Mouse (Mus musculus) retina, adult 2 months (tissue): ENCODE measurements at regions not wholly inside any gene's neighbourhood (a gene's known extent, or its start where the extent isn't known, plus 50 kb on each side); places are given as distances from the start of the nearest gene placed in this dataset.

Source experiments
- DNase-seq: peaks from one replicate; pipeline ENCODE4 v3.0.0-alpha.2; 2012; ENCODE audit warnings: low read depth, low spot score

DNA sequence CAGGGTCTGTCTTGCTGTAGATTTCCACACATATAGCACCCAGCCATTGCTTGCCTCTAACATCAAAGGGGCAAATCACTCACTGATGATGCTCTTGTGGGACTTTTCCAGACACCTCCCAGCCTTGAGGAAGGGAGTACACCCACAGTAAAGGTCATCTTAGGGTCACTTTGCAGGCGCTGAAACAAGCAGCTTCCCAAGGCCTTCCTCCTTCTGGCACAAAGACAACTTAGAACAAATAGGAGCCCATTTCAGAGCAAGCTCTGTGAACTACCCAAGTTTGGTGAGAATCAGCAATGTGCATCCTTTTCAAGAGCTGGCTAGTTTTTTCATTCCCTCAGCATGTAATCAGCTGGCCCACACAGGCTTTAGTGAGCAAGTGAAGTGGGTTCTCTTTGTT lies 352.2 kb upstream of the Ubash3b start:
- no peak for DNase-seq

DNA sequence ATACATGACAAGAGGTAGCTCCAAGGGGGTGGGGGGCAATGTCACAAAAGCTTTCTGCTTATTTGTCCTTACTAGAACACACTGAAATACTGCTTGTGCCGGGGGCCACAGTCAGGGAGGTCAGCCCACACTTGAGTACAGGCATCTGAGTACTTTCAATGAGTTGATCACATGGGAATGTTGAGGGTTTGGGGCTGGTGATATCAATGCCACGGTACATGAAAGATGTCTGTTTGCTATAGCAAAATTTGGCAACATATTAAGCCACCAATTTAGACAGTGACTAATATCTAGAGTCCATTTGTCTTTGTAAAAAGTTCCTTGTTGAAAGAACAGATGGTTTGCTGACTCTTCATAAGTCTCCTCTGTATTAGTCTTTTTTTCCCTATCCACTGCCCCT lies 348.1 kb upstream of the Ubash3b start:
- DNase-seq, result no peak

DNA sequence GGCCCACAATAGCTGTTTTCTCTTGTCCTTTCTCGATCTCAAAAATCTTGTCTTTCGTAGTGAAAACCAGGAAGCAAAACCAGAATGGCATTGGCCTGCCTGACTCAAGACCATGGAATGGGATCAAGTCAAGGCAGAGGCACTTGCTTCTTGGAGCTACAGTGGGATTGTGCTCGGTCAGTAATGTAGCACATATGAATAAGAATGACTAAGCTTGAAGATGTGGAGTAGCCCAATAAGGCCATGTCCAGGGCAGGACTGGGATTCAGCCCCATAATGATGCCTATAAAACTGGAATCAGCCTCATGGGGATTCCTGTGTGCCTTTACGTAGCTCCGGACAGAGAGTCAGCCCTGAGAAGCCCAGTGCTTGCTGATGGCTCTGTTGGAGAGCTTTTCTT lies 347.2 kb upstream of the Ubash3b start:
- no peak for DNase-seq

DNA sequence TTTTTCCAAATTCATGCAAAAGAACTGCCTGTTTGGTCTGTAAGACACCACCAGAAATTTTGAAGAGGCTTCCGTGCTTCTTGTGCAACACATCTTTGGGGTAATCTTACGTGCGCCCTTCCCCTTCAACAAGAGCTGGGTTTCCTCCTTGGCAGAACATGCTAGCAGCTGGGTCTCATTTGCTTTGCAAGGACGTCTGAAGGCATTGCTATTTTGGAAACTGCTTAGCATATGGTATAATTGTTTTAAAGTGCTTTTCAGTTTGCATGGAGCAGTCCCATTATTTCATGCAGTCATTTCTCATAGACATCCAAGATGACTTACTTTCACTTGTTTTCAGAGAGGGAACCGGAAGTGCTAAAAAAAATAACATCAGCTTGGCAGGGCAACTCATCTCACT lies 336.8 kb upstream of the Ubash3b start:
- DNase-seq, result no peak

DNA sequence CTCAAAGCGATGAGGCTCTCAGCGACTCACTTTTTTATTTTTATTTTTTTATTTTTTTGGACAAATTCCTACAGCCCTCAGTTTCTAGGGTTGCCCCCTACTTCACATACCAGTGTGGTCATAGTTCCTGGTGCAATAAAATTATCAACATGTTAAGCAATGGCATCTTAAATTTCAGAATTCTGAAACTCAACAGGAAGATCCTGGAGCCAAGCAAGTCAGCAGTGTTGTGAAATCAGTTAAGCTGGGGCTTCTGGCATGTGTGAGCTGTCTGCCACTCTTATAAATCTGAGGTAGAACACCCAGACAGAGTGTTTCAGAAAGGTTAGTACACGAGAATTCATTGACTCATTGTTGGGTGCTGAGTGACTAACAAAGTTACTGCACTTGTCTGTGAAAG lies 328.6 kb upstream of the Ubash3b start:
- no peak for DNase-seq

DNA sequence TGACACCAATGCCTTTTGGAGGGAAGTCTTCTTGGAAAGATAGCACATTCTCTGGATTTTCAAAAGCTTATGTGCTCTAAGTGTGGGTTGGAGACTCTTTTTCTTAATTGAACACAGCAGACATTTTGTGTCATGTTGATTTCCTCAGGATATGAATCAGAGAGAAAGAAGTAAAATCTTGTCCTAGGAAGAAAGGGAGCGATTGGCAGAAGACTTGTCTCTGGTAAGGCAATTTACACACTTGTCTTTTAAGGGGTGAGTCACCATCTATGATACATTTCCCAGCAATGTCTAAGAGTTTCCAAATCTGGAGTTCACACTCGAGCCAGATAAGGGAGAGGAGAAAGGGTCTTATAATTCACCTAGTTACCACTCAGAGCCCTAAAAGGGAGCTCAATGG lies 326.5 kb upstream of the Ubash3b start:
- DNase-seq, result no peak

DNA sequence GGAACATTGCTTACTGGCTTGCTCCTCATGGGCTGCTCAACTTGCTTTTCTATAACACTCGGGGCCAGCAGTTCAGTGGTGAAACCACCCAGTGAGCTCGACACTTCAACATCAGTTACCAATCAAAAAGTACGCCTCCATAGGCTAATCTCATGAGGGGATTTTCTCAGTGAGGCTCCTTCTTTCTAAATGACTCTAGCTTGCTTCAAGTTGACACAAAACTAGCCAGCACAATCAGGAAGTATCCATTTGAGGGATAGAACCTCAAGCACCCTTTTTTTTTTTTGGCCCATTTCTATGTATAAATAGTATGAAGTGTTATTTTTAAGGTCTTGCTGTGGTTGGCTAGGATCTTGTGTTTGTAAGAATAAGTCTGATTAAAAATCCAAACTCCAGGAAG lies 321.7 kb upstream of the Ubash3b start:
- no peak for DNase-seq

DNA sequence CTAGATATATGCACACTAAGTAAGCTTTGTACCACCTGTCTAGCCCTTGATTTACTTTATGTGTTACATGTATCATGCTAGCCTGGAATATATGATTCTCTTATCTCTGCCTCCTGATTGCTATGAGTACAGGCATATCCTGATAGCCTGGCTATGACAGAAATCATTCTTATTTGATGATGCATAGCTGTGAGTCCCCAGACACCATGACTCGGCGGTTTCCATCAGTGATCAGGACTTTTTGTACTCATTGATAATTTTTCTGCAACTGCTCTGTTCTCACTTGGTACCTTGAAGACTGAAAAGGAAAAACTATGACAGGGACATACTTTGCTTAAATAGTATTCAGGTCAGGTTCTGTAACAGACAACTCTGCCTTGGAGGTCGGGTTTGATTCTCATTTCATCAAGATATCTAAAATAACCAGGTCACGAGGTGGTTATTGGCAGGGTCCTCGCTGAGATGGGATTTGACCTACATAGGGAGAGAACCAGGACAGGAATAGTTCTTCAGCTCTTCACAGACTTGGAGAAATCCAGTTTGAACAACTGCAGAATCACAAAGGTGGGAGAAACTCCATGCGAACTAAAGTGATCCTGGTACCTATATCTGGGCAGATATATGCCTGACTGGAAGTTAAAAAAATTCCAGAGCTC lies 320.2 kb upstream of the Ubash3b start:
- no peak for DNase-seq

DNA sequence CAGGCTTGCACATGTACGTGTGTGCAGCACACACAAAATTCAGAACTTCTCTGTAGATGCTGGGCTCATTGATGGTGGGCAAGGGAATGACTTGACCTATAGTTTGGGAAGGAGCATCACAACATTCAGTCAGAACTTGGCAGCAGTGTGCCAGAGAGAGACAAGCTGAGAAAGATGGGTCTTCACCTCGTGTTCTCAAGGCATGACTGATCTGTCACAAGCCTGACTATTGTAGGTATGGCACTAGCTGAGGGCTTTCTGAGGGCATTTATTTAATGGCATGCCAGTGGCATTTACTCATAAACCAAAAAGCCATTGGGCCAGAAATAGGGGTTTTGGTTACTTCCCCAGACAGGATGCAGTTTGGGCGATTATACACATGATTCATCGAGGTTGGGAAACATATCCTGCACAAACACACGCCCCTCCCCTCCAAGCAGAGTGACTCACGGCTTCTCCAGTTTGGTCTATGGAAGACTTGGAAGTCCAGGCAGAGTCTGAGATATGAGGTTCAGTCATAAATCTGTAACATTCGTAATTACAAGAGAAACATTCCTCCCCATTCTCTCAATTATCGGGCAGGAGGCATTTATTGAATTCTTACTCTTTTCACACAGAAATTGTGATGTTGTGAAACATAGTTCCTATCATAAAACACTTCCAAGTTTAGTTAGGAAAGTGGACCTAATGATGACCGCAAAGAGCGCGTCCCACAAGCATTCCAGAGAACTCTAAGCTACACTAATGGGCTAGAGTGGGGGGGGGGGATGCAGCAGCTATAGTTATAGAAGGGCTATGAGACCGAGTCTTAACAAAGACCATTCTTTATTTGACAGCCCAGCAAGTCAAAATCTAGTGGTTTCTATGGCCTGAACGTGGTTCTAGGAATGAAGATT lies 318.6 kb upstream of the Ubash3b start:
- DNase-seq, result no peak

DNA sequence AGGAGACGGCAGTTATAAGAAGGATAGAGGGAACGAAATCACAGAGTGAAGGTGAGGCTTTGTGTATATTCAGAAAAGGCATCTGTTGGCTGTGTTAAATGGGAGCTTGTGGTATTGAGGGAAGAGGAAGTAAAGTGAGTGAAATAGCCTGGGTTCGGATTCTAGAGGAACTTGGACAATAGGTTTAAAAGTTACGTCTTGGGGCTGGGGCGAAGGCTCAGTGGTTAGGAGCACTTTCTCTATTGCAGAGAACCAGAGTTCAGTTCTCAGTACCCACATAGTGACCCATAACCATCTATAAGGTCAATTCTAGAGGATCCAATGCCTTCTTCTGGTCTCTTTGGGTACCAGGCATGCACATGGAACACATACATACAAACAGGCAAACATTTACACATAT lies 317.6 kb upstream of the Ubash3b start:
- no peak for DNase-seq

DNA sequence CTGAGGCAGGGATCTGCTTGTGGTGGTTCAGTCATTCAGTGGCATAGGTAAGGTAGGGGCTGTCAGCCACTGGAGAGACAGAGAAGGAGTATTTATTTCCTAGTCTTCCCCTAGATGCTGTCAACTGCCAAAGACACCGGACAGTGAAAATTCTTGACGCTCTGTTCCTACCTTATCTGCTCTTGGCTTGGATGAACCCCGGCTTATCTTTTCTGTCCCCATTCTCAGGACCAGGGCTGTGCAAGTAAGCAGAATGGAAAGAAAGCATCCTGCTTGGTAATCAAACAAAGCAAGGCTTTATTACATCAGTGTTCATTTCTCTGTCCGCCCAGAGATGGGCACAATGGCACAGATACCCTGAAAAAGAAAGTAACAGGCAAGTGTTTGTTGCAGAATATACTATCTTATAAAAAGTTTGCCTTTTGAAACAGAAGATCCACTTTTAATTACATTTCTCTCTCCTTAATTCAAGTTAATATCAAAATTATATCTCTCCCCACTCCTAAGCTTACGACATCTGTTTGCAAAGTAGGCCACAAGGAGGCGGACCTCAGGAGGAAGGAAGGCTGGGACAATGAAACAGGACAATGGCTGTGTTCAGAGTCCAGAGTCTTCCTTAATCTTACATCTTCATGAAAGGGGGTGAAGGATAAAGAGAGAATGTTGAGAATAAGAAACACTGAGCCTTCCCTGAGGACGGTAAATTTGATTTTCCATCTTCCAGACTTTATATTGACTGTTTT lies 316.8 kb upstream of the Ubash3b start:
- DNase-seq, result no peak

DNA sequence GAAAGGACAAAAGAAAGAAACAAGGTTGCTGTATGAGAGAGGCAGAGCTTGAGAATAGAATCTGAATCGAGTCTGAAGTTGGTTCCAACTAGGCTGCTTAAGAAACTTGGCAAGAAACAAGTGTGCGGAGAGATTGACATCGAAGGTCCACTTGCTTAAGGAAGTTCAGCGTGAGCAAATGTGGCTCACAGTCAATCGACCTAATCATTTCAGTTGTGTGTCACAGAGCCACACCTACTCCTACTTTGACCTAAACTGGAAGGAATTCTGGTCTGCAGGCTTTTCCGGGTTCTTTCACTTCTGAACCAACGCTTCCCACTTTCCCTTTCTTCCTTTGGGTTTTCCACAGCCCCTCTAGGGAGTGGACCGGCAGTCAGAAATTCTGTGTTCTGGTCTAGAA lies 313.8 kb upstream of the Ubash3b start:
- no peak for DNase-seq

DNA sequence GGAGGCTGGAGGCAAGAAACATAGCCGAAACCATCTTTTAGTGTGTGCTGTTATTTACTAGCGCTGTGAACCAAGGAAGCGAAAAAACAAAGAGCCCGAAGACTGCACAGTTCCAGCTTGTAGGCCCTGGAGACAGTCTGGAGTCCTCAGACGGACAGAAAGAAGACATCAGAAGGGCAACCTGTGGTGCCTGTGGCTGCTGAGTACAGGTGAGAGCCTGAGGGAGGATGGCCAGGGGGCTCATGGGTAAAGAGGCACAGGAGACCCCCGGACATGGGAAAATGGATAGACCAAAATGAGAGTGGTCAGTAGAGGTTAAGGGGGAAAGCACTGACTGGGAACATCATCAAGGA lies 313.4 kb upstream of the Ubash3b start:
- no peak for DNase-seq

DNA sequence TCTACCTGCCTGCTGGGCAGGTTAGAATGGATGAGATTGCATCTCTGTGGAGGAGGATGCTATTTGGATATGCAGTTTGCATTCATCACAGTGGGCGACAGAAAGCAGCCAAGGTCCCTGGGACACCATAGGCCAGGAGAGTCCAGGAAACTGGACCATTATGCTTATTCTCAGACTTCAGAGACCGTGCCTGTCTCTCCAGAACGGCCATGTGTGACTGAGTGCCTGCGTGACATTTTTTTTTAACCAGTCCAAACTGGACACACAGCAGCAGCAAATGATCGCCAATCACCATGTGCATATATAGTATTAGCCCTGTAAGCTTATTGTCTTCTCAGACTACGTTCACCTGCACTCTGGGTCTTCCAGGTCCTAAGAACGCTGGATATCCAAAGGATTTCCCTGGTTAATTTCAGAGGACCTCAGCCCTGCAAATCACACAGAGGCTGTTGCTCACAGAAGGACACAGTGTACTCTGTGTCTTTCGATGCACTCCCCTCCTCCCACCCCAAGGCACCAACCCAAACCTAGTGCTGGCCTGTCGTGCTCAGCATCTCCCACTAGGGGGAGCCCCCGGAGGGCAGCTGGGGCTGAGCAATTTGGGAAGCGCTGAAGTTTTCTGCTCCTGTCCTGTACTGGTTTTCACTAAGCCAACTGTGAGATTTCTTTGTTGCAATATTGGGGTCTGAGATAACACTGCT lies 312.9 kb upstream of the Ubash3b start:
- peak; percentile 15 for DNase-seq

DNA sequence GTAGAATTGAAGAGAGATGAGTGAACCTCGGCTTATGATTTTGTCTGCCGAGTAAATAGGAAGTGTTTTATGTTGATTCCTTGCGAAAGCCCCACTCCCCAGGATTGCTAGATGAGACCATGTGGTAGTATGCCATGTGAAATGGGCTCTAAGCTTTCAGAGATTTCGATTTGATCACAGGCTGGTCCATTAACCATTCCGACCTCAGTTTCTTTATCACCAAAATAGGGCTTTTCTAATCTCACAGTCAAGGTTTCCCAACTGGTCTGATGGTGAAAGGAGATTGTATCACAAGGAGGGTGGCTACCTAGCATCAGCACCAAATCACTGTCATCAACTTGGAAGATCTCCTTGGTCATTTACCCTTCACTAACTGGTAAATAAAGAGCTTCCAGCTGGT lies 312.0 kb upstream of the Ubash3b start:
- no peak for DNase-seq

DNA sequence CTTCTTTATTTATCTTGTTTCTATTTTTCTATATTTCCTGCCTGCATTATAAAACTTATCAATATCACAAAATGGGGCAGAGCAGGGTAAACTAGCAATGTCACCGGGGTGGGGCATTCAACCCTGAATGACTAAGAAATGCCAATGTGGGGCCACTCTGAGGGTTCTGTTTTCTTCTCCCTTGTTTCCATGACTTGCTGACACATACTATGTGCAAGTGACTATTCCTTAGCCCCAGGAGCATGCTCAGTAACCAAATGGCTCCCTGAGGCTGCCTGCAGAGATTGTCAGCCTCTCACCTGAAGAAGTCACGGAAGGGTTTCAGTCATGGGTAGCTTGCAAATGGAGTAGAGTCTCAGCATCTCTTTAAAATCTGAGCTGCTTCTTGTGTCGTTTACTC lies 309.8 kb upstream of the Ubash3b start:
- DNase-seq, result no peak

DNA sequence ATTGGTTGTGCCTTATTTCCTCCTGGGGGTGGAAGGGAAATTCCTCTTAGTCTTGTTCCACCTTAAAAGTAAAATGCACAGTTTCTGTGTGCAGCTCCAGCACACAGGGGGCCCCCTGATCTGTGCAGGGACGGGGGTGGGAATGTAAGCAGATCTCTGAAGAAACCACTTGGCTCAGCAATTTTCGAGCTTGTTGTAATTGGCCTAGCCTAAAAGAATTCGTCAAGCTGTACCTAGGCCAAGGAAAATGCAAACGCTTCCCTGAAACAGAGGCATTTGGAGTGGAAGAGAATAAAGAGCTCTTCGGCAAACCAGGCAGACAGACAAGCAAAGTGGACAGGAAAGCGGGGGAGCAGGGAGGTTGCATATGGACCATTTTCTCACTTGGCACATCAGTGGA lies 308.5 kb upstream of the Ubash3b start:
- no peak for DNase-seq

DNA sequence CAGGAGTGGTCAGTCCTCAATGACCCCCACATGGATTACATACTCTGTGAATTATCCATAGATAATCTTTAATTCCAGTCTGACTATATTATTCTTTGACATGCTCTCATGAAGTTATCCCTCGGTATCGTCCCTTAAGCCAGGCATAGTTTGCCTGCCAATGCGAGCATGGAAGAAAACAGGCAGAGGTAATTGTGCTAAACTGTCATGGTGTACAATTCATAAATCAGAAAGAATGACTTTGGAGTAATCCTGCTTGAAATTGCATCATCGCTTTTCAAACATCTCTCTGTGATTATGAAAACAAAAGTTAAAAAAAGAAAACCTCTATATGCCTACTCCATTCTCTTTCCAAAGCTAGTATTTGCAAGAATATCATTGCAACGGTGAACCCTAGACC lies 307.9 kb upstream of the Ubash3b start:
- no peak for DNase-seq

DNA sequence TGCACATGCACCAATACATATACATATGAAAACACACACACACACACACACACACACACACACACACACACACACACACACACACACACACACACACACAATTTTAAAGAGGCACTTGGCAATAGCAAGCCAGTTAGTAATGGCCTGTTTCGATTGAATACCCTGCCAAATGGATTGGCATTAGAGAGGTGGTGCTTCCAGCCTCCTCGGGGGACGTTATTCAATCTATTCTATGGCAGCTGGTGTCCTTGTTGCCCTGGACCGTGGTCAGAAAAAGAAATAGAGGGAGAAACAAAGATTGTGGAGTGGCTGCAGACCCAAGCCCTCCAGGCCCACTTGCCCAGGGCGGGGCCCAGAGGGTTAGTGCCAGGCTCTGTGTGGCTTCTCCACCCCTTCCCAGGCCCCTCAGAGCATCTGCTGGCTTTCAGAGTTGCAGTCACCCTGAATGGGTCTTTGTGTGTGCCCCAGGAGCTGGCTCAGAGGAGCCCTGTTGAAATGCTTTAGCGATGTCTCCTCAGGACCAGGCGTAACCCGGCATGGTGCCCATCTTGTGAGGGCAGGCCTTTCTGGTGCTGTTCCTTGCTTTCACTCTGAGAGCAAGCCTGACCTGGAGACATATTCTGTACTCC lies 302.7 kb upstream of the Ubash3b start:
- DNase-seq, result no peak

DNA sequence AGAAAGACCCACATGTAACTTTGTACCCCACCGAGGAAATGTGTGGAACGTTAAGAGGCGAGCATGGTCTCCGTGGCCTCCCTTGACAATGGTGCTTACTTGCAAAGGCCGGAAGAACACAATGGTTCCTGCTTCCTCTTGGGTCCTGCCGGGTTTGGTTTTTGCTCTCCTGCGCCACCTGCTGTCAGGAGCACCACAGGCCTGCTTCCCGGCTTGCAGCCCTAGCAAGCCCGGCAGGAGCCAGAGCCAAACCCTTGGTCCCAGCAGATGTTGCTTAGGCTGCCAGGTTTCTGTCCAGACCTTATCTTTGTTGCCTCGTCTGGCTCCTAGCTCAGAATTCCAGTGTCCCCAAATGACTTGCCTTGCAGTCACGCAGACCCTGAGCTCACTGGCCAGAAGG lies 300.2 kb upstream of the Ubash3b start:
- peak; percentile 47 for DNase-seq

DNA sequence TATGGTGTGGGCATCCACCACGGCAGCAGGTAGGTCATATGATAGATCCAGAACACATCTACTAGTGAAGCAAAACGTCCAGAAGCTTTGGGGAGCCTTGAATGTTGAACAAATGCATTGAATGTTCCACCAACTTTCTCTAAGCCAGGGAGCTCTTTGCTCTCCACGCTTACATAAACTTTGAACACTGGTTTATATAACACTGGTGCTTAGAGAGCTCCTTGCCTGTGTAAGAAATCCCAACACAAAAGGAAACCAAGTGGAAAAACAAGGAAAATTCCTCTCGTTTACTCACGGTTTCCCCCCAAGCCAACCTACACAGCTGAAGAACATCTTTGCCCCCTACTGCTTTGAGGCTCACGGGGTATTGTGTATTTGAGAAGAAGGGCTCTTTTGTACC lies 299.2 kb upstream of the Ubash3b start:
- no peak for DNase-seq

DNA sequence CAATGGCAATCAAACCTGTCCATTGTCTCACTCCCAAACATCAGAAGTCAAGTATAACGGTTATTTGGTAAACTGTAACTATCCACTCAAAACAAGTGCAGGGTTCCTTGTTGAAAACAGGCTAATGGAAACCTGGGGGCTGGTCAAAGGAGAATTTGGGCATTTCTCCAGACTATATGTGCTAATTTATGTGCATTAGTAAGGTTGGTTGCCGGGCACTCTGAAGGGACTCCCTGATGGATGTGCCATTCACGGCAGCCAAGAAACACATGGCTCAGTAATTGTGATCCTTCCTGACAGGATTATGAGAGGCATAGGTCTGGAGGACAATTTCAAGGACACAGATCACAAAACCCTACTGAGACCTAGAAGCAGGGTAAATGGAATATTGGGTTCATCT lies 295.5 kb upstream of the Ubash3b start:
- DNase-seq, result no peak
